Mouse (Mus musculus) embryo, embryonic 9.5 days (tissue): ENCODE data around the gene Nav1.

Experiments used
- DNase-seq: peaks from one replicate; pipeline ENCODE4 v3.0.0-alpha.2; 2017; ENCODE audit errors: extremely low spot score

Gene Nav1

DNA sequence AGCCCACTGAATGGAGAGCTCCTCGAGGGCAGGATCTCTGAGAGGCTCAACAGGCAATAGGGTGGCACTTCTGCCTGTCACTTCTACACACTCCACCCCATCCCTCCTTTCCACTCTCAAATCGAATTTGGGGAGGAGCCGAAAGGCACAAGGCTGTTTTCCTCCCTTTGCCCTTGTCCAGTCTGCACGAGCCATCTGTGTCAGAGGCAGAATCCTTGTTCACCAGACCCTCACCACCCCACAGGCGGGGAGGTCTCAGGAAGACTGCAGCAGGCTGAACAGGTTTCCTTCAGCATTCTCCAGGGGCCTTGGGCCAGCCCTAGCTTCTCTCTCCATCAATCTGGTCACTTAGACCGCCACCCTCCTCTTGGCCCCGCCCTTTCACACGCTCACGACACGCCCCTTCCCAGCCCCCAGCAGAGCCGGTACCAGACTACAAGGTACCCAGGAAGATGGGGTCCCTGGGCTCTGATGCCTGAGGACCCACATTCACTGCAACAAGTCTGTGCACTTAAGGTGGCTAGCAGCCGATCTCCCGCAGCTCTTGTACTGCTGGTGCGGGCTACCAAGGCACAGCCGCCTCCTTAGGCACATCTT is 23.9 kb downstream of the Nav1 start:
- DNase-seq = peak; percentile 83

- no peak for DNase-seq
Measured at GRCm38 (mm10) chr1:135581001-135581400, 26.1 kb downstream of the Nav1 start.

DNA sequence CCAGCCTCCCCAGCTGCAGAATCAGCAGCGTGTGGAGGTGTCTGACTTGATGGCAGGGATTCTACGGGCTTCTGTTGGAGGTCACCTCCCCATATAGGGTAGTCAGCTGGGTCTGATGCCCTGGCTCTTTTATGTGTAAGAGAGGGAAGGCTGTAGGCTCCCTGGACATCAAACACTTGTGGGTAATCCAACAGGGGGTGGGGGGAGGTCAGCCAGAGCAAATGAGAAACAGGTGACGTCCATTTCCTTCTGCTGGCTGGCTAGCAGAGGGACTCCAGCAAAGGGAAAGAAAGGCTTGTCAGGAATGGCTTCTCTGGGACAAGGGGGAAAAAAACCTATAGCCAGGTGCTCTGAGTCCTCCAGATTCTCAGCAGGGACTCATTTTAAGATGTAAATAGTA is 28.0 kb downstream of the Nav1 start:
- peak; percentile 58 for DNase-seq

- DNase-seq = no peak
Measured at GRCm38 (mm10) chr1:135577793-135578192, 29.3 kb downstream of the Nav1 start.

DNA sequence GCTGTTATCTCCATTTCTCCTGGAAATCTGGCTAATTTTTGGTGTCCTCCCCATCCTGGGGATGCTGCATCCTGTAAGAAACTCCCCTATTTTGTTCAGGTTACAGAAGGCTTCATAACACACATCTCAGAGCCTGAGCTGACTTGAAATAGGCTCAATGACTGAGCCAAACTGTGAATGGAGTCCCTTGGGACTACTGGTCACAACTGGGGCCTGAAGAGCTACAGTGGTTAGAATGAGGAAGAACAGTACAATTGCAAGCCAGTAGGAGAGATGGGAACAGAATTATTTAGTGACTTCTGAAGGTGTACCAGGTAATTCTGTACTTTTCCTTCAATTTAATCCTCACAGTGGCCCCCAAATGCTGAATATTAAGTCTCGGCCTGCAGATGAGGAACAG is 31.7 kb downstream of the Nav1 start:
- DNase-seq = no peak

GRCm38 (mm10) chr1:135574451-135575208 is 32.5 kb downstream of the Nav1 start:
- no peak for DNase-seq

DNA sequence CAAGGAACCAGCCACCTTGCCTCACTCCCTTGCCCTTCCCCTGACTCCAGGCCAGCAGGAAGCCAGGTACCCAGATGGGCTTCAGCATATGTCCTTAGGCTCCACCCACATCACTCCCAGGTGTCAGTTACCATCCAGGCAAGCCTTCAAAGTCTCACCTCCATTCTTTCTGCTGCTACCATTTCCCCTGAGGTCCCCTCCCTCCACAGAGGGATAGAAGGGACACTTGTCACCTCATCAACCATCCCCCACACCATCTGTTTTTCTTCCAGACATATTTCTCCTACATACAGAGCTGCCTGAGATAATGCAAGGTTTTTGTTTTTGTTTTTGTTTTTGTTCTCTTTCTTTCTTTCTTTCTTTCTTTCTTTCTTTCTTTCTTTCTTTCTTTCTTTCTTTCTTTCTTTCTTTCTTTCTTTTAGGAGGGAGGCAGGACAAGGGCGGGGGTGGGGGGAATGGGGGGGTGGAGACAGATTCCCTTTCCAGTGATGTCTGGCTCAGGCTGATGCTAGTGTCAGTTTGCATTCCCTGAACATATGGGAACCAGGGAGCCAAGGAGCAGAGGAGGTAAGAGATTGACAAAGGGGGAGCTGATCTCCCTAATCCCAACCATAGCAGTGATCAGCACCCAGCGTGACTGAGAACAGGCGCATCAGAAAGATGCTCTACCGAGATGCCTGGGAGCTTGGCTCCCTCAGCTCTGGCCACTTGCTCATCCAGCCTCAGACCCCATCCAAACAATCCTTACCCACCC is 34.8 kb downstream of the Nav1 start:
- no peak for DNase-seq

DNA sequence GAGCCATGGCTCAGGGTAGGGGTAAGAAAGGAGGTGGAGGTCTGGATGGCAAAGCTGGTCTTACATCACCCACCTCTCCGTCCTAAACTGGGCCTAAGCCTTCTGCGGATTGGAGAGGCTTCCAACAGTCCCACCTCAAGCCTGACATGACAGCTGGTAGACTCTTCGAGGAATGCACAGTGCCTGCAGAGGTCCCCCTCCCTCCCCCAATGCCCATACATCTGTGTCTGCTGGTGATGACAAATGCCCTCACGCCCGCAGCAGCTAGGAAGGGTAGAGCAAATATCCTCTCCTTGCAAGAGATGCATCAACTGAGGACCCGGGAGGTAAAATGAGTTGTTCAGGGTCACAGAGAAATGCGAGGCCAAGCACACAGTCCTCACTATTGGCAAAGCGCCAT is 39.0 kb downstream of the Nav1 start:
- no peak for DNase-seq

DNA sequence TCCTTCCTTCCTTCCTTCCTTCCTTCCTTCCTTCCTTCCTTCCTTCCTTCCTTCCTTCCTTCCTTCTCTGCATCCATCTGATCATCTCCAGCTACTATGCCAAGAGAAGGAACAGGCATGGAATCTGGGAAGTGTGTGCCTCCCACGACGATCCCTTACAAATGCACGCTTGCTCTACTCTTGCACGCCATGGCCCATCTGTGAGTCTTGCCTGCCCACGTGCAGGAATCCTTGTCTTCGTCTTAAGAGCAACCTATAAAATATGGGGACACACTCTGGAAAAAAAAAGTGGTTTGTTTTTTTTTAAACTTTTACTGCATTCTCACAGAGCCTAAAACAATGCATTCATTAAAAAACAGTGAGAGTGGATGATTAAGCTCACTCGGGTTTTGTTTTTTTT is 40.5 kb downstream of the Nav1 start:
- DNase-seq = no peak

GRCm38 (mm10) chr1:135565775-135566174 is 41.3 kb downstream of the Nav1 start:
- no peak for DNase-seq

DNA sequence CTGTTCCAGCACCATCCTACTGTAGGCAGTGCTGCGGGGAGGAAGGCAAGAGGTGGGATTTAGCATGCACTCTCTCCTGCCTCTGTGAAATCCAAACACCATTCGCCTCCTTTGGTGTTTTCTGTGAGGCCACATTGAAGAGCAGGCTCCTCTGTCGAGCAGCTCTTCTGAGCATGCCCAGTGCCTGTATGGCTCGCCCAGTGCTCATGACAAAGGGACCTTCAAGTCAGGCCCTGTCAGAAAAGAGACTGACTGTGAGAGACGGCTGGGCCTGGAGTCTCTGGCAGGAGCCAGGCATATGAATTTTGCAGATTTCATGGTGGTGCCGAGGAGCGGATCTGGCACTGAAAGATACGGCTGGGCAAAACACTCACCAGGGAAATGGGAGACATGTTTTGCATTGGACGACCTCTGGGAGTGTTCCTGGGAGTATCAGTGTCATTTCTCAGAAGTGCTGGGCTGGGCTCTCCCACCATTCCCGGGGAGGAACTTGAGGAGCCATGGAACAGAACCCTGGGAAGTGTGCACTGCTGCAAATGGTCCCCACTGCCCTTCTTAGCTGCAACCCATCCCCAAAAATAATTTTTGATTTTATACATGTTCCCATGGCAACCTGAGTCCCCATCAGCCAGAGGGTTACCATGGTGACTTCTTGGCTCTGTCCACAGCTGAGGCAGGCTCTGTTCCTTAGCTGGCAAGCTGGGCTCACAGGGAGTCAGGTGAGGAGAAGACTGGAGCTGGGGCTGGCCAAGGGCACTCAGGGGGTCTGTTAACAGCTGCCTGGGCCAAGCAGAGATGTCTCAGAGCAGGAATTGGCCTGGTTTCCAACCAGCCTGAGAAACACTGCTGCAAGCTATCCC is 42.2 kb downstream of the Nav1 start:
- DNase-seq = no peak

- peak; percentile 68 for DNase-seq
Measured at GRCm38 (mm10) chr1:135563781-135564414, 43.2 kb downstream of the Nav1 start.

- DNase-seq = no peak
Measured at GRCm38 (mm10) chr1:135562982-135563650, 44.0 kb downstream of the Nav1 start.

DNA sequence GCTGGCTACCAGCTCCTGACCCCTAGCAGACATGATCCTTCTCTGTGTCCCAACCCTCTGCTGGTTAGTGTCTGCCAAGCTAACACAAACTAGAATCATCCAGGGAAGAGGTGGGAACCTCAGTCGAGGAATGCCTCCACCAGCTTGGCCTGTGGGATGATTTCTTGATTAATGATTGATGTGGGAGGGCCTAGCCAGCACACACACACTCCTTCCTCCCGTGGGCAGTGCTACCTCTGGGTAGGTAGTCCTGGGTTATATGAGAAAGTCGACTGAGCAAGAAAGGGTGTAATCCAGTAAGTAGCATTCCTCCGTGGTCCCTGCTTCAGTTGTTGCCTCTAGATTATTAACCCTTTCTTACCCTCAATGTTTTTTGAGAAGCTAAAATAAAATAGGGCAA is 45.0 kb downstream of the Nav1 start:
- DNase-seq = no peak

- DNase-seq = no peak
Measured at GRCm38 (mm10) chr1:135561282-135561681, 45.8 kb downstream of the Nav1 start.

DNA sequence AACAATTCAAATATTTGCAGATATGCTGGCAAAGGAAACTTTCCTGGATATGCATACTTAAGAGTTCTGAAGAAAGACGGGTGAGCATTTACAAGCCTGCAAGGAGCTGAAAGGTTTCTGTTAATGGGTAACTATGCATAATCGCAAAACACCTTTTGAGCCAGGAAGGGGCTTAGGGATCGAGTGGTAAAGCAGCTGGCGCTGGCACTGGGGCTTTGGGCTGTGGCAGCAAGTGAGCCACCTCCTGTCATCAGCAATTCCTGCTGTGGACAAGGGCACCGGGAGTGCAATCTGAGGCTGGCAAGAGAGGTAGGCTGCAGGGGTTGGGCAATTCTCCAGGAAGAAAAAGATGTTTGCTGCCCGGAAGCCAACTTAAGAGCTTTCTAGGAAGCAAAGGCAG is 49.1 kb downstream of the Nav1 start:
- DNase-seq = no peak

DNA sequence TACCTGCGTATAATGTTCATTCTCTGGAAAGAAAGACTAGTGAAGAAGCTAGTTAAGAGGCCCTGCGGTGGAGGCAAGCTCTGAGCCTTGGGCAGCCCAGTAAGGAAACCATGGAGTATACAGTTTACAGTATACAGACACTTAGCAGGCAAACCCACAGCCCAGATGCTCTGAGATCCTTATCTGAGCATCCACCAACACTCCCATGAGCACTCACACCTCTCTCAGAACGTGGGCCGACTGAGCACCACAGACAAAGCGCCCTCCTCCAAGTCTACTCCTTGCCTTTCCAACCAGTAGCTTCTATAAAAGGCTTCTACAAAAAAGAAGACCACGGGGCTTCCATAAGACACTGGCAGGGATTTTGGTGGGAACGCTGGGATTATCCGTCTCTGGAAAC is 51.2 kb downstream of the Nav1 start:
- no peak for DNase-seq

- peak; percentile 48 for DNase-seq
Measured at GRCm38 (mm10) chr1:135554632-135555260, 52.3 kb downstream of the Nav1 start.

DNA sequence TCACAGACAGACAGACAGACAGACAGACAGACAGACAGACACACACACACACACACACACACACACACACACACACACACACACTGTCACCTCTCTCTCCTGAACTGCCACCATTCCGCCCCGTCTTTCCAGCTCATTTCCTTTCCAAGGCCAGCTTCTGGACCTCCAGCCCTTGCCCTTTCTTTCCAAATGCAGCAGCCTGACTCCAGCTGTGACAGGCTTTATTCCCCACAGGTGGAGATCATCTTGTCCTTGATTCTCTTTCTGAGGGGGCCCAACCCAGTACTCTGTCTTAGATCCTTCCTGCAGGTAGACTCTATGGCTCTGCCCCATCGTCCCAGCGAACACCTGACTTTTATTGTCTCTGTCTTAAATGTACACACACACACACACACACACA is 53.5 kb downstream of the Nav1 start:
- DNase-seq = no peak

GRCm38 (mm10) chr1:135553154-135553553 is 53.9 kb downstream of the Nav1 start:
- DNase-seq = no peak
